Mouse (Mus musculus): ENCODE data around the gene U2af1l4. TPM values are rescaled to one million over a fixed set of nuclear protein-coding genes. Genes with fewer than 3 reads are reported as not detected.

Gene U2af1l4
- 32.4 and 35.4 TPM in 2 replicates for polyA plus RNA-seq (2015; fragmentation: Nextera tagmentation; extraction: Ambion mirVana)

GRCm38 (mm10) chr7:30563117-30563905 lies at the start of gene U2af1l4, which contains the start of the genes Gm49396 and Psenen:
Gene U2af1l4 (plus strand): TSS chr7:30563301.
Gene Gm49396 (plus strand): TSS chr7:30563344.
Gene Psenen (minus strand): TSS chr7:30563627.
- H3K36me3 ChIP-seq (replicated peaks): peaks cover 32% of the 10 kb centered on the region
- peak within 1 kb of the TSS; percentile 71 for H3K4me3 ChIP-seq (replicated peaks)
- peak within 1 kb of the TSS; percentile 92 for H3K27ac ChIP-seq (replicated peaks)
- WGBS (ENCODE audit: insufficient replicate concordance): under 1% methylated on average over 45 of the region's 45 CpGs
- H3K4me2 ChIP-seq: peak within 1 kb of the TSS; percentile 86
- peaks cover 38% of the 10 kb centered on the region for H3K4me1 ChIP-seq (replicated peaks)
- no peaks in the 10 kb centered on the region for H3K9me3 ChIP-seq (replicated peaks)
- H3K9ac ChIP-seq: peak within 1 kb of the TSS; percentile 70
- peak; percentile 80 for ATAC-seq (ENCODE audit: insufficient read depth)
- H3K27me3 ChIP-seq: no peaks in the 10 kb centered on the region

GRCm38 (mm10) chr7:30515003-30515760 lies 47.9 kb upstream of the U2af1l4 start:
- Histone ChIP-seq H3K4me3 (replicated peaks) (no peak overlapping the region), H3K9ac (no peak overlapping the region)
- WGBS (ENCODE audit: insufficient replicate concordance): 54% methylated on average over 24 of the region's 24 CpGs

GRCm38 (mm10) chr7:30518325-30518724 lies 44.8 kb upstream of the U2af1l4 start:
- Histone ChIP-seq H3K27ac (replicated peaks) (no peak overlapping the region), H3K27me3 (no peaks in the 10 kb centered on the region), H3K9me3 (replicated peaks) (no peaks in the 10 kb centered on the region), H3K9ac (no peak overlapping the region), H3K4me2 (no peak overlapping the region), H3K36me3 (replicated peaks) (no peaks in the 10 kb centered on the region), H3K4me1 (replicated peaks) (no peaks in the 10 kb centered on the region), H3K4me3 (replicated peaks) (no peak overlapping the region)
- no peak for ATAC-seq (ENCODE audit: insufficient read depth)
- 39% methylated on average over 8 of the region's 8 CpGs for WGBS (ENCODE audit: insufficient replicate concordance)

More at GRCm38 (mm10) chr7:30515003-30515760, 47.9 kb upstream of the U2af1l4 start:
- H3K4me1 ChIP-seq (replicated peaks): no peaks in the 10 kb centered on the region
- H3K27ac ChIP-seq (replicated peaks): no peak overlapping the region
- no peaks in the 10 kb centered on the region for H3K9me3 ChIP-seq (replicated peaks)
- H3K4me2 ChIP-seq: no peak overlapping the region
- ATAC-seq (ENCODE audit: insufficient read depth): peak; percentile 16; the same call in 1 of the 2 replicates
- no peaks in the 10 kb centered on the region for H3K36me3 ChIP-seq (replicated peaks)
- H3K27me3 ChIP-seq: no peaks in the 10 kb centered on the region

- no peak overlapping the region for H3K27ac ChIP-seq (replicated peaks)
- H3K27me3 ChIP-seq: no peaks in the 10 kb centered on the region
- H3K36me3 ChIP-seq (replicated peaks): peaks cover 11% of the 10 kb centered on the region; the same call in 1 of the 2 replicates
- no peak overlapping the region for H3K4me2 ChIP-seq
- H3K4me1 ChIP-seq (replicated peaks): no peaks in the 10 kb centered on the region
- H3K9ac ChIP-seq: no peak overlapping the region
- no peaks in the 10 kb centered on the region for H3K9me3 ChIP-seq (replicated peaks)
- ATAC-seq (ENCODE audit: insufficient read depth): no peak
- 62% methylated on average over 4 of the region's 4 CpGs for WGBS (ENCODE audit: insufficient replicate concordance)
- H3K4me3 ChIP-seq (replicated peaks): no peak overlapping the region
These were observed 42.7 kb upstream of the U2af1l4 start for GRCm38 (mm10) chr7:30520396-30520795.

GRCm38 (mm10) chr7:30520856-30521255 lies 42.2 kb upstream of the U2af1l4 start:
- H3K4me3 ChIP-seq (replicated peaks): no peak overlapping the region
- 70% methylated on average over 5 of the region's 5 CpGs for WGBS (ENCODE audit: insufficient replicate concordance)

GRCm38 (mm10) chr7:30522871-30523270 lies 40.2 kb upstream of the U2af1l4 start:
- Histone ChIP-seq H3K36me3 (replicated peaks) (peaks cover 32% of the 10 kb centered on the region), H3K27me3 (no peaks in the 10 kb centered on the region), H3K4me1 (replicated peaks) (no peaks in the 10 kb centered on the region), H3K9me3 (replicated peaks) (no peaks in the 10 kb centered on the region), H3K4me3 (replicated peaks) (no peak overlapping the region), H3K9ac (no peak overlapping the region), H3K4me2 (no peak overlapping the region), H3K27ac (replicated peaks) (no peak overlapping the region)
- no peak for ATAC-seq (ENCODE audit: insufficient read depth)
- WGBS (ENCODE audit: insufficient replicate concordance): 78% methylated on average over 10 of the region's 10 CpGs

More at GRCm38 (mm10) chr7:30520856-30521255, 42.2 kb upstream of the U2af1l4 start:
- no peaks in the 10 kb centered on the region for H3K4me1 ChIP-seq (replicated peaks)
- H3K27me3 ChIP-seq: no peaks in the 10 kb centered on the region
- peaks cover 15% of the 10 kb centered on the region; the same call in 1 of the 2 replicates for H3K36me3 ChIP-seq (replicated peaks)
- H3K4me2 ChIP-seq: no peak overlapping the region
- no peaks in the 10 kb centered on the region for H3K9me3 ChIP-seq (replicated peaks)
- no peak overlapping the region for H3K27ac ChIP-seq (replicated peaks)
- H3K9ac ChIP-seq: no peak overlapping the region
- no peak for ATAC-seq (ENCODE audit: insufficient read depth)

GRCm38 (mm10) chr7:30524487-30524886 lies 38.6 kb upstream of the U2af1l4 start:
- H3K27ac ChIP-seq (replicated peaks): no peak overlapping the region
- no peaks in the 10 kb centered on the region for H3K4me1 ChIP-seq (replicated peaks)
- H3K4me2 ChIP-seq: no peak overlapping the region
- H3K4me3 ChIP-seq (replicated peaks): no peak overlapping the region
- no peak for ATAC-seq (ENCODE audit: insufficient read depth)
- peaks cover 48% of the 10 kb centered on the region for H3K36me3 ChIP-seq (replicated peaks)
- no peaks in the 10 kb centered on the region for H3K27me3 ChIP-seq
- no peak overlapping the region for H3K9ac ChIP-seq
- WGBS (ENCODE audit: insufficient replicate concordance): 74% methylated on average over 6 of the region's 6 CpGs
- no peaks in the 10 kb centered on the region for H3K9me3 ChIP-seq (replicated peaks)

- H3K36me3 ChIP-seq (replicated peaks): peaks cover 61% of the 10 kb centered on the region
These were observed 37.1 kb upstream of the U2af1l4 start for GRCm38 (mm10) chr7:30525954-30526353.

GRCm38 (mm10) chr7:30526399-30526798 lies 36.7 kb upstream of the U2af1l4 start:
- 67% methylated on average over 17 of the region's 17 CpGs for WGBS (ENCODE audit: insufficient replicate concordance)
- no peaks in the 10 kb centered on the region for H3K9me3 ChIP-seq (replicated peaks)
- H3K36me3 ChIP-seq (replicated peaks): peaks cover 61% of the 10 kb centered on the region
- H3K9ac ChIP-seq: no peak overlapping the region
- H3K27me3 ChIP-seq: no peaks in the 10 kb centered on the region
- no peak overlapping the region for H3K27ac ChIP-seq (replicated peaks)
- ATAC-seq (ENCODE audit: insufficient read depth): no peak
- no peaks in the 10 kb centered on the region for H3K4me1 ChIP-seq (replicated peaks)
- H3K4me3 ChIP-seq (replicated peaks): no peak overlapping the region
- H3K4me2 ChIP-seq: no peak overlapping the region

More at GRCm38 (mm10) chr7:30525954-30526353, 37.1 kb upstream of the U2af1l4 start:
- Histone ChIP-seq H3K4me3 (replicated peaks) (no peak overlapping the region), H3K4me2 (no peak overlapping the region), H3K4me1 (replicated peaks) (no peaks in the 10 kb centered on the region), H3K9me3 (replicated peaks) (no peaks in the 10 kb centered on the region), H3K27ac (replicated peaks) (no peak overlapping the region), H3K9ac (no peak overlapping the region), H3K27me3 (no peaks in the 10 kb centered on the region)
- WGBS (ENCODE audit: insufficient replicate concordance): 56% methylated on average over 10 of the region's 10 CpGs
- ATAC-seq (ENCODE audit: insufficient read depth): no peak

- ATAC-seq (ENCODE audit: insufficient read depth): no peak
- Histone ChIP-seq H3K4me1 (replicated peaks) (peaks cover 4% of the 10 kb centered on the region; the same call in 1 of the 2 replicates), H3K36me3 (replicated peaks) (peaks cover 65% of the 10 kb centered on the region), H3K4me3 (replicated peaks) (no peak overlapping the region), H3K27me3 (no peaks in the 10 kb centered on the region), H3K9me3 (replicated peaks) (no peaks in the 10 kb centered on the region), H3K9ac (no peak overlapping the region), H3K4me2 (no peak overlapping the region), H3K27ac (replicated peaks) (no peak overlapping the region)
- WGBS (ENCODE audit: insufficient replicate concordance): 76% methylated on average over 14 of the region's 14 CpGs
These were observed 36.1 kb upstream of the U2af1l4 start for GRCm38 (mm10) chr7:30526981-30527380.

- Histone ChIP-seq H3K4me2 (no peak overlapping the region), H3K27me3 (peaks cover 7% of the 10 kb centered on the region; the same call in 1 of the 2 replicates), H3K9ac (no peak overlapping the region), H3K27ac (replicated peaks) (no peak overlapping the region), H3K9me3 (replicated peaks) (no peaks in the 10 kb centered on the region), H3K36me3 (replicated peaks) (peaks cover 50% of the 10 kb centered on the region), H3K4me3 (replicated peaks) (no peak overlapping the region), H3K4me1 (replicated peaks) (peaks cover 41% of the 10 kb centered on the region)
- WGBS (ENCODE audit: insufficient replicate concordance): 79% methylated on average over 9 of the region's 9 CpGs
- ATAC-seq (ENCODE audit: insufficient read depth): no peak
These were observed 31.7 kb upstream of the U2af1l4 start for GRCm38 (mm10) chr7:30531291-30531815.

All from liver, embryonic 15.5 days (tissue).